Mouse (Mus musculus): ENCODE results near the gene Ric8b.

The Ric8b gene

DNA sequence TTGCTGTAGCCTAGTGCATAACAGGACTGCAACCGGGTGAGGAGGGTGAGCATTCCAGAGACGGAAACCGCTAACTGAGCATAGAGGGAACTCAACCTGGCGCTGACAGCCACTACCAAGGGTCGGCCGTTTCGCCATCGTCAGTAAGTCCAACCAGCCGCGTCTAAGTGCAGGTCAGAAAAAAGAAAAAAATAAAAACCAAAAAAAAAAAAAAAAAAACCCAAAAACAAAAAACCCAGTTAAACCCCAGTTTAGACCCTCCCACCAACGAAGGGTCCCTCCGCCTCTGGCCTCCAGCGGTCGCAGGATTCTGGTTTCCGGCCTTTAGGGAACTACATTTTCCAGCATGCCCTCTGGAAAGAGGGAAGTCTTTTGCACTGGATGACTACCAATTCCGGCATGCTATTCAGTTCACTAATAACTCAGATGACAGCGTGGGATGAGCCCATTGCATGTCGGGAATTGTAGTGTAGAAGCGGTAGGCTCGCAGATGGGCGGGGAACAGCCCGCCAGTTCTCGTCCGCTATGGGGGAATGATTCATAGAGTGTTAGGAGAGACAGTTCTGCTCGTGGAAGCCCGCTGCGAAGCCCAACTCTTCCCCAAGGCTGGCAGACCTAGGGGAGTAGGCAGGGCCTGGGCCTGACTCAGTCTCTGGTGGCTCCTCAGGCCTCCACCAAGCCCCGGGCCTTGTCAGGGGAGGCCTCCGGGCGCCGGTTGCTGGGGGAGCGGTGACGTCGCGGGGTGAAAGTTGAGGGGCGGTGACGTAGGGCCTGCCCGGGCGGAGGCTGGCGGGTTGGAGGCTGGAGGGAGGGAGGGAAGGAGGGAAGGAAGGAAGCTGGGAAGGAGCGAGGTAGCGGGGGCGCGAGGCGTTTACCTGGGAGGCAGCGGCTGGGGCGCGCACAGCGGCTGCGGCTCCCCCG is at the start of gene Ric8b:
TSS of gene Ric8b (plus strand) at position 807 of the 921 bp plus-strand sequence.
- peak; percentile 98 for DNase-seq (ENCODE audit: low spot score)

DNA sequence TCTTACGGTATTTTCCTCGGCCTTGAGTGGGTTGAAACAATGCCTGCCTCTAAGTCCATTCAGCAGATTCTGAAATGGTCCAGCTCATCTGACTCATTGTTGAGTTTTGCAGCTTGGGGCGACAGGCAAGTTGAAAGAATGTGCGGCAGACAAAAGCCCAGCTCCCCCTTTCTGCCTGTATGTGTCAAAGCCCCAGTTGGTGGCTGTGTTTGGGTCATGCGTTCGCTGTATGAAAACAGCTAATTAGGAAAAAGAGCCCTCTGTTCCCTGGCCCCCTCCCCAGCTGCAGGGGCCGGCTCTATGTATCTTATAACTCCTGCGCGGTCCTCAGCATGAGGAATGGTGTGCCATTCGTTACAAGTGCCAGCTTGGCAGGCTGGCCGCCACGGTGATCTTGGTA is 46.1 kb upstream of the Ric8b start:
- DNase-seq (ENCODE audit: low spot score), result no peak

DNA sequence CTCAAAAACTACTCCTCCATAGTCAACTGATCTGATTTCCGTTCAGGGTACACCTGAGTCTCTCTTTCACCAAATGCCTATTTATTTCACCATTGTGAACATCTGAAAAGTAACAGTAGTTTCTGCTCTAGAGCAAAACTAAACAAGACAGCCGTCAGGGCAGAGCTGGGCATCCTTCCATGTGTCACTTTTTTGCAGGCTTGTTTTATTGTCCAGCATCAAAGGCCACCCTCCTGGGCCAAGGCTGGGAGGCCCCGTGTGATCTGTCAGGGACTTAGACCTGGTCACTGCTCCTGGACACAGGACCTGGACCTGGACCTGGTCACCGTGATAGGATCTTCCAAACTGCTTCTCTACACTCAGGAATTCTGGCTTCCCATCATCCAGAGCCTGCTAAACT is 45.5 kb upstream of the Ric8b start:
- no peak for DNase-seq (ENCODE audit: low spot score)

DNA sequence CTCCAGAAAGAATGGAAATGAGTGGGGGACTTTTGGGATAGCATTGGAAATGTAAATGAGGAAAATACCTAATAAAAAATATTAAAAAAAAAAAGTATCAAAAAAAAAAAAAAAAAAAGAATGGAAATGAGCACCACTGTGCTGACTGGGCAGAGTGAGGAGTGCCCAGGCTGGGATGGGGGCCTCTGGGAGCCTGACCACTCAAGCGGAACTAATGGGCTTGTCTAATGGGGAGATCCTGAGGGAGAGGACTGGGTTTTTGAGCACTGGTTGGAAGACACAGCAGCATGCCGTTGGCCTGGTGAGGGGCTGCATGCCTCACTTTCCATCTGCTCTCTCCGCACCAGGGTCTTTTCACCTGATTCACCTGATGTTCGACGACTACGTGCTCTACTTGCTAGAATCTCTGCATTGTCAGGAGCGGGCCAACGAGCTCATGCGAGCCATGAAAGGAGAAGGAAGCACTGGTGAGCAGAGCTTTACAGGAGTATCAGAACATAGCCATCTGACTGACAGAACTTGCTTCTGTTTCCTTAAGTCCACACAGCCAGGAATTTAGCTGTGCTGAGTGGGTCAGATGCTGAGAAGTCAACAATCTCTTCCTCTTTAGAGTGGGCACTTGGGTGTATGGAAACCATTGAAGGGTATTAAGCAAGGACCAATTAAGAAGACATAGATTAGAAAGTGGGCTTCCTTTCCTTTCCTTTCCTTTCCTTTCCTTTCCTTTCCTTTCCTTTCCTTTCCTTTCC is 37.4 kb upstream of the Ric8b start:
- DNase-seq (ENCODE audit: low spot score), result no peak

DNA sequence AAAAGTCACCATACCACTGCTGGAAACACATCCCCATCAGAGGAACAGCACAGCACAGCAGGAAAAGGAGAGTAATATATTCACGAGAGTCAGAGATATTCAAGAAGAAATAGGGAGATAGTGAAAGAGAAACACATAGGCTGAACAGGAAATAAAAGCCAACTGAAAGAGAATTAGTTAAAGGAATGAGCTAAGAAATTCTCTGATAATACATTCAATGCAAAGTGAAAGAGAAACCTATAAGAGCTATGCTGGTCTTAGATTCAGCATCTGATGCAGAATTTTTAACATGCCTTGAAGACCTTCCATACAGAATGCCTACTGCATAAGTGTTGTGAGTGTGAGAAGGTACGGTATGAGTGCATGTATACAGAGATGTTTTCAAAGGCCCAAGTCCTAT is 34.9 kb upstream of the Ric8b start:
- no peak for DNase-seq (ENCODE audit: low spot score)

DNA sequence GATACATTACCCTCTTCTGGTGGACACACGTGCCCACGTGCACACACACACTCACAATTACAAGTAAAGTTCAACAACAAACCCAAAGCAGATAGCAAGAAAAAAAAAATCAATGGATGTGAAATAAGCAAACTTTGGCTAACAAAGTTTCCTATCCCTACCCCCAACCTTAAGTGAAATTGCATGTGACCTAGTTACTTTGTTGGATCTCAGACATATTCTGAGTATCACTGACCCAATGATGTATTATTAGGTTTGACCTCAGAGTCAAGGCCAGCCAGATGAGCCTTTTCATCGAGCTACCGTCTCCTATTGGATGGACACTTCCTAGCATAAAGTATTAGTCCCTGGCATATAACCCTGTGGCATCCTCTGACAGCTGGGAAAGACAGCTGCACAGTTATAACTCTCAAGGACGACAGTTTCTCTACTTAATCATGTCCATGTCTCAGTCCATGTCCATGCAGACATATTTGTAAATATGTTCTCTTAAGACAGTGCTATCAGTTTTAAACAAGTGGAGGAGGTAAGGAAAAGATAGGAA is 32.0 kb upstream of the Ric8b start:
- no peak for DNase-seq (ENCODE audit: low spot score)

DNA sequence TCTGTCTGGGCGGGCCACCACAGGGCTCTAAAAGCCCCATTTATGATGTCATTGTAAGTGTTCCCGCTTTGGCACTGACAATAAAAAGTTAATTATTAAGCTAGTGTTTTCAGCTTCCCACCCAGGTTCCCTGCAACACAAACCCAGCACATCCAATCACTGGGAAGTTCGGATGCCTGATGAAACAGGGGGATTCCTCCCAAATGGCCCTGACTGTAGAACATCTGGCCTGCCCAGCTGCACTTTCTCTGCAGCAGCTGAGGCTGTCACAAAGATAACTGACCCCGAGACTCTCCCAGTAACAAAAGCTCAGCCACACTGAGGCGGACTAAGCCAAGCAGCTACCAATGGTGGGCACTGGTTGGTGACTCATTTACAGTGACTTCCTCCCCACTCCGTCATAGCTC is 31.2 kb upstream of the Ric8b start:
- DNase-seq (ENCODE audit: low spot score), result no peak

DNA sequence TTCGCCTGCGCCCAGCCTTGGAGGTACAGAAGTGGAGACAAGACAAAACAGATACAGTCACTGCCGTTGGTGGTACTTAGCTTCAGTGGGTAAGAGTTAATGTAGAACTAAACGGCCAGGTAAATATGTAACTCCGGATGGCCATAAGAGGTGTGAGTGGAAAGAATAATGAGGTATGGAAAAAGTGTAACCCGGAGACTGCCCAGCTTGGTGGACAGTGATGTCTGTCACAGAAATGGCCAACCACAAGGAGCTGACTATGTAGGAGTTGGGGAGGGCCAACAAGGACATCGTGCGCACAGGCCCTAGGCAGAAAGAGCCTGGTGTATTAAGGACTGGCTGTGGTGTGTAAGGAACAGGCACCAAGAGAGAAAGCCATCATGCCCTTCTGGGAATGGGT is 30.6 kb upstream of the Ric8b start:
- DNase-seq (ENCODE audit: low spot score), result no peak

DNA sequence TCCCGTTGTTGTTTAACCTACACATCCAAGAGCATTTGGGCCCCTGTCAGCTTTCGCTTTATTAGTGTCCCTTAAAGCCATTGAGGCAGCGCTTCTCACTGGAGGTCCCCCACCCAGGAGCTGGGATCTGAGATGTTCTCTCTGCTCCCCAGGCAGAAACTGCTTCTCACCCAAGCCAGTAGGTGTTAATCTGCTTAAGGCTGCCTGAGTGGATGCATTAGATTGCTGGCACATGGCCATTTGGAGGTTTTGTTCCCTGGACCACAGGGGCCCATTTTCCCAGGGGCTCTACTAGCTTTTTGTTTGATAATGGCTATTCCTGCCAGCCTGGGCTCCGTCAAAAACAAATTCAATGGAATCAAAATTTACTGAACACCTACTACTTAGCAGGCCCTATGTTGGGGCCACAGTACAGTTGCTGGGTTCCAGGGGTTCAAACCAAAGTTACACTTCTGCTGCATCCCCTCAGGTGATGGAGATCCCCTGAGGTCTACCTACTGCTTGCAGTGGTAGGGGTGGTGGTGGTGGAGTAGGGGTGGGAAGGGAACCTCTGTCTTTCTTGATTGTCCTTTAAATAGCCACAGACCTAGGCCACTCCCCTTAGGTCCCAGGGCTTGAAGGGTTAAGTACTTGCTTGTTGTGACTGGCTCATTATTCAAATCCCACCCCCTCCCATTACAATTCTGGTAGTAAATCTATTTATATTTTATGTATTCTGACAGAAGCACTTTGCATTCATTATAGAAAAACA is 28.1 kb upstream of the Ric8b start:
- no peak for DNase-seq (ENCODE audit: low spot score)

DNA sequence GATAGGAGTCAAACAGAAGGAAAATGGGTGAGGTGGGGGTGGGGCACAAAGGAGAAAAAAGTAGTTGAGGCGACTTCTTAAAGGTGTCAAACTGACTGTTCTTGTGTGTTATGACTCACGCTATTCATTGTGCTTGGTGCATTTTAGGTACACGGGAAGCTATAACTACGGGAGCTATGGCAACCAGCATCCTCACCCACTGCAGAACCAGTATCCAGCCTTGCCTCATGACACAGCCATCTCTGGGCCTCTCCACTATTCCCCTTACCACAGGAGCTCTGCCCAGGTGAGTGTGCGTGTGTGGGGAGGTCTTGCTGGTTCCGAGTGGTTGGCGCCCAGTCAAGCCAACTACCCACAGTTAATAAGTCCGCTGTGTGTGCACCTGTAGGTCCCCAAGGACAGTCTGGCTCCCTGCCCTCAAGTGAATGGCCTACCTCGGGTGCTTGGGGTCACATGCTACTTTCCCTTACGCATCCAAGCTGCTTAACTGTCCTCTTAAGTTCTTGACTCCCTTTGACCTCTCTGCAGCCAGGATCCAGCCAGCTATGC is 21.5 kb upstream of the Ric8b start:
- no peak for DNase-seq (ENCODE audit: low spot score)

DNA sequence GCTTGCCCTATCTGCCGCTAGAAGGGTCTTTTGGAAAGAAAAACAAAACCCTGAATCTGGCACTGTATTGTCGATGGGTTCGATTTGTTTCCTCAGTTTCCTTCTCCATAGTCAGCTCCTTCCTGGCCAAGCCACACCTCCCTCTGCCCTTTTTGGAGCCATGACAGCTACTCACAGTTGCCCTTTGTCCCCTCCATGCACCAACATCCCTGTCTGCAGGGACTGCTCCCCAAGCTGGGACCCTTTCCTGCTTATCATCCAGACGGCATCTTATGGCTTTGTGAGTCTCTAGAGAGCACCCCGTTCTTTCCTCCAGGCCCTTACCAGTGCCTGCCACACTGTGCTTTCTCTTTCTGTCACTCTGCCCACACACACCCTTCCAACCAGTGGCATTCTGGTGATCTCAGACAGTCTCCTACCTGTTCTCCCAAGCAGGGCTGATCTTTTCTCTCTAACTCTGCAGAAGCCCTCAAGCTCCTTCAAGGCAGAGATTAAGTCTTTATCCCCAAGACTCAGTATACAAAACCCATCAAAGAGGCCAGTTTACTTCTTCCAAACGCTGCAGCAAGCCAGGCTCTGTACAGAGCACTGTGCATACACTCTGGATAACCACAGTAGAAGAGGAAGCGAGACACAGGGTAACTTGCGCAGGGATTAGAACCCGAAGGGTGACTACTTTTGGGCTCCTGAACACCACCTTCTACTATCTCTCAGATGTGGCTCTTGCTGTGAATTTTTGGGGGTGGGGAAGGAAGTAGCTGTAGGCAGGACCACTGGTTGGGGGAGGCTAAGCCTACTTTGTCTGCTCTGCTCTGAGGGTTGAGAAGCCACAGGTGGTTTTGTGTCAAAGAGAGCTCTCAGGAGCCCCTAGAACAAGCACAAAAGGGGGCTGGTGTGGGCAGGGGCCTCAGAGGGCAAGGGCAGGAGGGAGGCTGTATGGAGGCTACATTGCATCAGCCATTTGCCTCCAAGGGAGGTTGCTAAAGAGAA is 20.2 kb upstream of the Ric8b start:
- no peak for DNase-seq (ENCODE audit: low spot score)

DNA sequence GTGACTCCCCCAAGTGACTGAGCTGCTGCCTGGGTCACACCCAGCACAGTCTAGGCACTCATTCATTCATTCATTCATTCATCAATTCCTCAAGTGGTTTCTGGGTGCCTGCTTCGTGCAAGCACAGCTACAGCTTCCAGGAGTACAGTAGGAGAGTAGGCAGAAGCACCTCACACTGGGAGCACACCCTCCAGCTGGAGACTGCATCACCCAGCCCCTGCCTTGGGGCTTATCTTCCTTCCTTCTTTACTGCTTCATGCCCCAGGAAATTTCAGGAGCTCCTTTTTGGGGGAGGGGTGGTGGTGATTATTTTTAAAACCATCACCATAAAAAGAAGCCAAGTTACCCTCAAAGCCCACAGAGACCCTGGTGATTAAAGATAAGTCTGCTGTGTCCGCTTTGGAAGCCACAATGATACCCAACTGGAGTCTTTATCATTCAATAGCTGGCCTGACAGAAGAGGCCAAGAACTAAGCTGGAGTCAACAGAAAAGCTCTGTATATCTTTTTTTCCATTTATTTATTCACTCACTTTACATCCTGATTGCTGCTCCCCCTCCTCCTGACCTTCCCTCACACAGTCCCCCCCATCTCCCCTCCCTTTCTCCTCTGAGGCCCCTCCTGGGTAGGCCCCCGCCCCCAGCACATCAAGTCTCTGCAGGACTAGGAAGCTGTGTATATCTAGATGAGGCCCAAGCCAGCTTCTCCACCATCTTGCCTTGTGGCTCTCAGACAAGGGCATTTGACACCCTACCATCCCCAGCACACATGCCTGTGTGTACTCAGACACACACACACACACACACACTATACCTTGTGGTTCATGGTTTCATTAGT is 19.1 kb upstream of the Ric8b start:
- DNase-seq (ENCODE audit: low spot score), result no peak

DNA sequence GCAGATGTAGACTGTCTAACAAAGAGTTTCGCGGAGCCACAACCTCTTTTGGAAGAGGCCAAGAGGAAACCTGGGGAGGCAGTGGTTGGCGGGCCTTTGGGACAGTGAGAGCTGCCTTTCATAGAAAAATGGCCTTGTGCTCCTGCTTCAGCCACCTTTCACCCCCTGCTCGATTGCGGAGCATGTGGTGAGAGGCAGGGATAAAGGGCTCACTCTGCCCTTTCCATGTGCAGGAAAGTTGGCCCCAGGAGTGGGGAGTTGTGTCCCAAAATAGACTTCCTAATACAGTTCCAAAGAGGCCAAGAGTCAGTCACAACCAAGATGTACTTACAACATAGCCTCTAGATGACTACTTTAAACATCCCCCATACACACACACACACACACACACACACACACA is 15.7 kb upstream of the Ric8b start:
- DNase-seq (ENCODE audit: low spot score), result peak; percentile 93

DNA sequence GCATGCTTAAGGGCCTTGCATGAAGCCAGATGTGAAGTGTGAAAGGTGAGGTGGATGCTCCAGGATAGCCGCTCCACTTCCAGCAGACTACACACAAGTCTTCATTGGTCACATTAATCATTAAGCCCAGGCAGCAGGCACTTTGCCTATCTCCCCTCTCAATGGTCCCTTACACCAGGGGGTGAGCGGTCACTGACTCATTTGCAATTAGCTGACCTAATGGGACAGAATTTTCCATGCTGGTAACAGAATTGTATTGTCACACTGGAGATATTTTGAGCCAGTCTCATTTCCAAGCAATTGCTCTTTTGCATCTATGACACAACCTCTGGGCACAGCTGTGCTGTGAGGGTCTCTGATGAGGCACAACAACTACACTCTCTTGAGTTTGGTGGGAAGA is 15.2 kb upstream of the Ric8b start:
- peak; percentile 58 for DNase-seq (ENCODE audit: low spot score)

DNA sequence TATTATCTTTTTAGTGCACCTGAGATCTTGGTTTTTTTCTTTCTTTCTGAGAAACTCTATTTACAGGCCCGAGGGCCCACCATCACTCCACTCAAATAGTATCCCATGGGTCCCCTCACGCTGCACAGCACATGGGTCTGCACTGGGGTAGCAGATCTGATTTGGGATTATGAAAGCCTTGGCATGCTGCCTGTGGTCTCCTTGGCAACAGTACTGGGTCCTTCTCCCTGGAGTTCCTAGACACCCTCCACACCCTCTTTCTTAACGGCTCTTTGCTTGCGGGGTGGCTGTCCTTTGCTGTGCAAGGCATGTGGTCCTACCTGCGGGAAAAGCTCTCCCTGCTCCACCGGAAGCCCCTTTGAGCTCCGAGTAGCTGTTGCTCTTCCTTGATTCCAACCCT is 14.1 kb upstream of the Ric8b start:
- DNase-seq (ENCODE audit: low spot score), result peak; percentile 59

DNA sequence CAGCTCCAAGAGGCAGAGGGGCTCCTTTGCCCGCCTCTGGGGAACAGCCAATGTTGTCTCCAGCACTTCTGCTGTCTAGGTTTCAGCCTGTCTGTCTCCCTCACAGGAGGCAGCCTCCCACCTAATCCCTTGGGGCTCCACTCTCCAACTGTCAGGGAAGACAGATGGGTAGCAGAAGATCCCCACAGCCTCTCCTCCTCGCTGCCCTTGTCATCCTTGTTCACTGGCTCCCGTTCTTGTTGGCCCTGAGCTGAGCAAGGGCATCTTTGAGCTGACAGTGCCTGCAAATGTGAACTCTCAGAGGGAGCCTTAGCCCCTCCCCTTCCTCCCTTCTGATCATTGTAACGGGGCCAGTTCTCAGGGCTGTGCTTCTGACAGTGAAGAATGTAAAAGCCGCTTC is 13.7 kb upstream of the Ric8b start:
- DNase-seq (ENCODE audit: low spot score), result peak; percentile 29

DNA sequence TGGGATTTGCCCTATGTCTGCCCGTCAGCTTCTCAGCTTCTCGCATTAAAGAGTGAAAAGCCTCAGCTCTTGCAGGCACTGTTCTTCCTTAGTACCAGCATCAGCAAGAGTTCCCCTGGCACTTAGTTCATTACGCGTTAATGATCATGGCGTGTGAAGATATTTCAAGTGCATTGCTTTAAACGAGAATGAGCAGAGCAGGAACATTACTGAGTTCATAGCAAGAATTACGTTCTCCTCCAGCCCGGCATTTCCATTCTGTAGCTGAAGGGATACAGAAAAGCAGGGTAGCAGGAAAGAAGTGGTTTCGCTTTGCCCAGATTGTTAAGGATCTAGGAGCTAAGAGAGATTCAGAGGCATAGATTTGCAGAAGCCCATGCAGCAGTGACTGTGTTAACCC is 10.5 kb upstream of the Ric8b start:
- no peak for DNase-seq (ENCODE audit: low spot score)

DNA sequence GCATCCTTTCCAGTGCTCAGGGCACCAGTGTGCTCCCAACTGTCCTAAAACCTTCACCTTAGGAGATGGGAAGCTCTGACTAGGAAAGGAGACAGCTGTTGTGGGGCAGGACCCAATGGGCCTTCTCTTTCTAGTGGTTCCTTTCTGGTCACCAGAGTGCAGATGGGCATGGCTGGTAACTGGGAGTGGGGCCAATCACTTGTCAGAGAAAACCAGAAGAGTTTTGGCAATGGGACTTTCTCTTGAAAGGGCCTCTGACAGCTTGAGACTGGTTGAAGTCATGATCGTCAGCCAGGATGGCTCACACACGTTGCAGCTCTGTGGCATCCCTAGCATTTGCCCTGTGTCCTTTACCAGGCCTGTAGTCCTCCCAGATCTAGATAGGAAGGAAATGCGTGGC is 9.4 kb upstream of the Ric8b start:
- peak; percentile 65 for DNase-seq (ENCODE audit: low spot score)

DNA sequence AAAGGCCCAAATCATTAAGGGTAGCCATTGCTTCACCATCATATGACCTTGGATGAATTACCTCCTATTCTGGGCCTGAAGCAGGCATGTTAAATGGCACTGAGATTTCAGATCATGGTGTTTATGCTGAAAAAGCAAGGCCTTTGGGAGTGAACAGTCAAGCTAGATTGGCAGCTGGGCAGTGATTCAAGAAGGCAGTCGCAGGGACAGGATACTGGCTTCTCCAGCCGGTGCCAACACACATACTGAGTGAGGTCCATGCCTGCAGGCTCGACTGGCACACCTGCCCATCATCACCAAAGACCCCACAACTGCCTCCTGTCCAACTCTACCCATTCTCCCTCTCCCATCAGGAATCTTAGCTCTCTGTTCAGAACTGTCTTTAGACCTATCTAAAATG is 8.9 kb upstream of the Ric8b start:
- peak; percentile 43 for DNase-seq (ENCODE audit: low spot score)
